Comparison of ENCODE assay signal across 9 mouse cellular contexts in genomic region chr13:54945332-54945731, GRCm38 (mm10). TPM values are rescaled to one million over a fixed set of nuclear protein-coding genes. Genes with fewer than 3 reads are reported as not detected.
DNase-seq lines count a peak whose midpoint lies in the region; ATAC-seq and TF ChIP-seq lines count a peak whose summit lies in the region.
"Had no signal": no experiment of that assay in that cellular context is flagged by ENCODE, and none has a peak within 500 bp of the region (broad histone marks: within the 10 kb centered on the region; RNA-seq: fewer than 3 reads in every experiment).

No protein-coding gene starts in this region.

- ATAC-seq in kidney, embryonic 16.5 days (ENCODE audit: low FRiP score, low TSS enrichment): no peak
- no peak for ATAC-seq in forebrain, embryonic 14.5 days
- no peak for ATAC-seq in forebrain, postnatal 0 days

- no peak for TF ChIP-seq POLR2A in kidney, adult 2 months (IDR thresholded peaks at IDR 0.05; ENCODE audit: low read depth, low read length)

- no peak for TF ChIP-seq CTCF in kidney, adult 2 months (conservative IDR thresholded peaks at IDR 0.05; ENCODE audit: insufficient read depth, insufficient read length, low read depth, low read length)
- TF ChIP-seq CTCF in forebrain, postnatal 0 days (IDR thresholded peaks at IDR 0.05; ENCODE audit: low read depth): no peak

- no peak overlapping the region for H3K4me3 ChIP-seq in kidney, adult 2 months (ENCODE audit: insufficient read depth, low read depth, low read length)
- no peak overlapping the region for H3K4me3 ChIP-seq in kidney, embryonic 16.5 days (ENCODE audit: low read length)
- no peak overlapping the region for H3K4me3 ChIP-seq in forebrain, embryonic 14.5 days (ENCODE audit: low read depth, low read length)
- no peak overlapping the region for H3K4me3 ChIP-seq in forebrain, postnatal 0 days (ENCODE audit: low read depth, low read length)
- H3K4me3 ChIP-seq: liver, embryonic 13.5 days had no signal

- no peaks in the 10 kb centered on the region for H3K9me3 ChIP-seq in kidney, embryonic 16.5 days (ENCODE audit: low read length)
- H3K9me3 ChIP-seq in forebrain, embryonic 14.5 days (replicated peaks; ENCODE audit: control insufficient read depth, low read length): no peaks in the 10 kb centered on the region
- no peaks in the 10 kb centered on the region for H3K9me3 ChIP-seq in forebrain, postnatal 0 days (ENCODE audit: low read length)
- H3K9me3 ChIP-seq: liver, embryonic 13.5 days had no signal

- H3K9ac ChIP-seq in kidney, embryonic 16.5 days (replicated peaks; ENCODE audit: low read length): no peak overlapping the region
- no peak overlapping the region for H3K9ac ChIP-seq in forebrain, embryonic 14.5 days (ENCODE audit: low read length)
- H3K9ac ChIP-seq in forebrain, postnatal 0 days: no peak overlapping the region
- H3K9ac ChIP-seq: liver, embryonic 13.5 days had no signal

- H3K4me1 ChIP-seq in kidney, adult 2 months (ENCODE audit: control insufficient read depth, insufficient read depth, low read length): no peaks in the 10 kb centered on the region
- peaks cover 19% of the 10 kb centered on the region for H3K4me1 ChIP-seq in kidney, embryonic 16.5 days (ENCODE audit: insufficient read depth, low read length)
- H3K4me1 ChIP-seq in forebrain, embryonic 14.5 days (ENCODE audit: control insufficient read depth, insufficient read depth, low read length): peaks cover 15% of the 10 kb centered on the region
- H3K4me1 ChIP-seq in forebrain, postnatal 0 days (ENCODE audit: insufficient read depth): peaks cover 11% of the 10 kb centered on the region; the same call in 1 of the 2 replicates

- WGBS in kidney, adult 2 months: 2% methylated on average over 4 of the region's 4 CpGs
- 2% methylated on average over 4 of the region's 4 CpGs for WGBS in kidney, embryonic 16.5 days
- WGBS in forebrain, embryonic 14.5 days: 7% methylated on average over 4 of the region's 4 CpGs
- 15% methylated on average over 4 of the region's 4 CpGs for WGBS in forebrain, postnatal 0 days

- intact Hi-C loops in gastrocnemius, postnatal 36 days (cut with DNase I): no loop called here

- H3K36me3 ChIP-seq in kidney, adult 2 months (ENCODE audit: control insufficient read depth, insufficient read depth, low read length): no peaks in the 10 kb centered on the region
- H3K36me3 ChIP-seq in kidney, embryonic 16.5 days (ENCODE audit: insufficient read depth, low read length): no peaks in the 10 kb centered on the region
- no peaks in the 10 kb centered on the region for H3K36me3 ChIP-seq in forebrain, embryonic 14.5 days (ENCODE audit: control insufficient read depth, insufficient read depth, low read length)
- H3K36me3 ChIP-seq in forebrain, postnatal 0 days (ENCODE audit: insufficient read depth): no peaks in the 10 kb centered on the region
- H3K36me3 ChIP-seq: liver, embryonic 13.5 days had no signal

- no peaks in the 10 kb centered on the region for H3K27me3 ChIP-seq in kidney, adult 2 months (replicated peaks; ENCODE audit: control insufficient read depth, insufficient read depth, low read length)
- peaks cover 65% of the 10 kb centered on the region for H3K27me3 ChIP-seq in kidney, embryonic 16.5 days (ENCODE audit: insufficient read depth, low read length)
- H3K27me3 ChIP-seq in forebrain, embryonic 14.5 days (replicated peaks; ENCODE audit: control insufficient read depth, insufficient read depth, low read length): peaks cover 29% of the 10 kb centered on the region
- no peaks in the 10 kb centered on the region for H3K27me3 ChIP-seq in forebrain, postnatal 0 days (ENCODE audit: insufficient read depth, low read length)

- no peak overlapping the region for H3K27ac ChIP-seq in kidney, adult 2 months (ENCODE audit: insufficient read depth, low read depth, low read length)
- H3K27ac ChIP-seq in kidney, embryonic 16.5 days (ENCODE audit: low read length): no peak overlapping the region
- no peak overlapping the region for H3K27ac ChIP-seq in forebrain, embryonic 14.5 days (ENCODE audit: low read depth, low read length)
- no peak overlapping the region for H3K27ac ChIP-seq in forebrain, postnatal 0 days (ENCODE audit: low read depth, low read length)
- H3K27ac ChIP-seq: liver, embryonic 13.5 days had no signal

- H3K4me2 ChIP-seq in kidney, embryonic 16.5 days (replicated peaks; ENCODE audit: low read depth, low read length): no peak overlapping the region
- H3K4me2 ChIP-seq in forebrain, embryonic 14.5 days (ENCODE audit: low read length): no peak overlapping the region
- no peak overlapping the region for H3K4me2 ChIP-seq in forebrain, postnatal 0 days (ENCODE audit: low read depth)
- H3K4me2 ChIP-seq: liver, embryonic 13.5 days had no signal

- peak; percentile 44 for DNase-seq in kidney, adult 2 months
- DNase-seq in ZHBTc4 (ENCODE audit: low read depth, low spot score): peak; percentile 75
- DNase-seq in kidney, adult 9 months: peak; percentile 54
- peak; percentile 64 for DNase-seq in retina, postnatal 1 day
- no peak for DNase-seq in gastrocnemius, postnatal 36 days
- no peak for DNase-seq in forebrain, embryonic 14.5 days (ENCODE audit: low spot score)
- DNase-seq in forebrain, postnatal 0 days: no peak
- DNase-seq: liver, embryonic 13.5 days had no signal

RNA-seq across cellular contexts. Expression of gene Unc5a, which starts 3.9 kb away (rescaled TPM):
- polyA plus RNA-seq in kidney, adult 2 months (2012; rRNA removed): 3.1 and 3.3 TPM in 2 replicates
- polyA plus RNA-seq in kidney, embryonic 16.5 days (2015; fragmentation: Nextera tagmentation; extraction: Ambion mirVana): 2.6 and 2.7 TPM in 2 replicates
- total RNA-seq in gastrocnemius, postnatal 36 days (2021): 1 to 10 TPM; 7.1 to 8.6 TPM
- 12.3 and 16.2 TPM in 2 replicates for polyA plus RNA-seq in forebrain, embryonic 14.5 days (2014; fragmentation: Nextera tagmentation; extraction: Ambion mirVana)
- total RNA-seq in forebrain, postnatal 0 days (2014; rRNA removed): 27.5 and 46.1 TPM in 2 replicates
- 19.8 and 22.5 TPM in 2 replicates for polyA plus RNA-seq in forebrain, postnatal 0 days (2015; fragmentation: Nextera tagmentation; extraction: Ambion mirVana)

Comparison
In these comparisons a context has a peak if more than half of its experiments do, and no peak if none do; other contexts are left out.
1. DNase-seq: peak in kidney, adult 2 months (single experiment), ZHBTc4 (single experiment), kidney, adult 9 months (single experiment) and retina, postnatal 1 day (single experiment); none in gastrocnemius, postnatal 36 days (0 of 2), forebrain, embryonic 14.5 days (single experiment) and forebrain, postnatal 0 days (single experiment).